Mouse (Mus musculus) heart, postnatal 0 days (tissue): ENCODE data around the gene Syngr2.

Experiments used
- CTCF ChIP-seq: IDR thresholded peaks from 2 replicates; pipeline ENCODE4 v1.5.1; 2016; ENCODE audit warnings: antibody characterized with exemption, control low read depth, low read depth
- EP300 ChIP-seq: IDR thresholded peaks from 2 replicates; pipeline ENCODE4 v1.6.1; 2016; ENCODE audit warnings: antibody characterized with exemption, low read depth

- TF ChIP-seq CTCF (no peak), EP300 (no peak)
These were observed 17.4 kb downstream of the Syngr2 start for GRCm38 (mm10) chr11:117826916-117827315.
